Mouse (Mus musculus): ENCODE data around the gene Rnf32. TPM values are rescaled to one million over a fixed set of nuclear protein-coding genes. Genes with fewer than 3 reads are reported as not detected.

Rnf32 gene
- total and polyA plus RNA-seq, 2 experiments = 0.07 to 0.18 TPM

DNA sequence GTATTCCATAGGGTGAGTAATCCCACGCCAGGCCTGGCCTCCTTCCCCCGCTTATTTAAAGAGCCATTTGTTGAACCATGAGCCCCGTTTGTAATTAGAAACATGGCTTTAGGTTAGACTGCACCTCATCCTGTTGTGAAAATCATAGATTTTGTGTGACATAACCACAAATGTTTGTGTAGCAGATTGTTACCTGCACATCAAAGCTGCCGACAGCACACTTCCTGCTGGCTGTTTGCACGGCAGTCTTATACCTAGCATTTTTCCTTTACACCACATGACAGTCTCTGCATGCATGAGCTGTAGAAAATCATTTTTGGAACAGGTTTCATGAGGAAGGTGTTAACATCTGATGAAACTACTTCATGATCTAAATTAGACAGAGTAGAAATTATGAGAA is 9.9 kb downstream of the Rnf32 start:
- Histone ChIP-seq H3K36me3 (ENCODE audit: control insufficient read depth, insufficient read depth, low read length) (no peaks in the 10 kb centered on the region), H3K4me3 (ENCODE audit: insufficient read depth, low read depth, low read length) (no peak overlapping the region), H3K79me2 (ENCODE audit: control insufficient read depth, insufficient read depth, low read length) (no peaks in the 10 kb centered on the region), H3K9ac (ENCODE audit: low read depth, low read length) (no peak overlapping the region), H3K27me3 (ENCODE audit: control insufficient read depth, insufficient read depth, low read length) (no peaks in the 10 kb centered on the region), H3K27ac (replicated peaks; ENCODE audit: insufficient read depth, low read depth, low read length) (no peak overlapping the region), H3K4me1 (ENCODE audit: control insufficient read depth, insufficient read depth, low read length) (no peaks in the 10 kb centered on the region)
- TF ChIP-seq CTCF (IDR thresholded peaks at IDR 0.05; ENCODE audit: low read depth, low read length) = no peak
- no peak for TF ChIP-seq POLR2A (IDR thresholded peaks at IDR 0.05; ENCODE audit: extremely low read depth, insufficient read depth, low read length)
- WGBS = 75% methylated on average over 5 of the region's 5 CpGs
- no peak for DNase-seq (ENCODE audit: extremely low read depth, low read depth, low spot score)

DNA sequence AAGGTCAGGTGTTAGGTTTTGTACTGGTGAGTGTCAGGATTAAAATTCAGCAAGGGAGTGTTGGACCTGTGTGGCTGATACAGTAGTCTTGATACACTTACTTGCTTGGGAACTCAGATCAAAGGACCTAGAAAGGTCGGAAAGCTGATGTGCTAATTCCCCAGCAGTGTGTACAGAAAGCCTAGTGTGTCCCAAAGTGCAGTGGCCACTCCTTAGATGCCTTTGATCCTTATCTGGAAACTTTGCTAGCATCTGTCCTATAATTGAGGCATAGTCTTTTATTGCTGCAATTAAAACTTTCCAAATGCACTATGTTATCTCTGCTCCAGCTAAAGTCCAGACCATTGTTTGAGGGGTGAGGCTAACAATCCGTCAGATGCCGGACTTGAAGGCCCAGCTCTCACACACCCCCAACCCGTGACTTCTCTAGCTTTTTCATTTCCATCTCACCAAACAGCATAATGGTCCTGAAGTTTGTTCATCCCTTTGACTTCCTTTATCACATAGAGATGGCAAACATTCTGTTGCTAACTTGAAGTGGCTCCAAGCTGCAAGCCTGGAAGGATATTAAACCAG is 16.3 kb downstream of the Rnf32 start:
- H3K9ac ChIP-seq (ENCODE audit: low read depth, low read length) = no peak overlapping the region
- DNase-seq (ENCODE audit: extremely low read depth, low read depth, low spot score) = no peak
- H3K27me3 ChIP-seq (ENCODE audit: control insufficient read depth, insufficient read depth, low read length) = no peaks in the 10 kb centered on the region
- H3K36me3 ChIP-seq (ENCODE audit: control insufficient read depth, insufficient read depth, low read length) = no peaks in the 10 kb centered on the region
- H3K79me2 ChIP-seq (ENCODE audit: control insufficient read depth, insufficient read depth, low read length) = no peaks in the 10 kb centered on the region
- 56% methylated on average over 4 of the region's 4 CpGs for WGBS
- H3K4me1 ChIP-seq (ENCODE audit: control insufficient read depth, insufficient read depth, low read length) = no peaks in the 10 kb centered on the region
- H3K4me3 ChIP-seq (ENCODE audit: insufficient read depth, low read depth, low read length) = no peak overlapping the region
- H3K27ac ChIP-seq (replicated peaks; ENCODE audit: insufficient read depth, low read depth, low read length) = no peak overlapping the region
- TF ChIP-seq CTCF (IDR thresholded peaks at IDR 0.05; ENCODE audit: low read depth, low read length) = no peak
- no peak for TF ChIP-seq POLR2A (IDR thresholded peaks at IDR 0.05; ENCODE audit: extremely low read depth, insufficient read depth, low read length)

DNA sequence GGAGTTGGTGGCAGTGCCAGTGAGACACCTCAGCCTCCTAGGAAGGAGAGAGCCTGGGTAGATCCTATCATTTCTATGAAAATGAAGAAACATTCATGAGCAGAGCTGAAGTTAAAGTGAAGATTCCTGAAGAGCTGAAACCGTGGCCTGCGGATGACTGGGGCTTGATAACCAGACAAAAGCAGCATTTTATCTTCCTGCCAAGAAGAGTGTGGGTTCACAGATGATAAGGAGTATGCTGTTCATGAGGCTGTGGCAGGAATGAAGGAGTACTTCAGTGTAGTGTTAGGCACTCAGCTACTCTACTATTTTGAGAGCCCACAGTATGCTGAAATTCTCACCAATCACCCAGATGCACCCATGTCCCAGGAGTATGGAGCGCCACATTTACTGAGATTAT is 22.2 kb downstream of the Rnf32 start:
- Histone ChIP-seq H3K36me3 (ENCODE audit: control insufficient read depth, insufficient read depth, low read length) (no peaks in the 10 kb centered on the region), H3K27me3 (ENCODE audit: control insufficient read depth, insufficient read depth, low read length) (no peaks in the 10 kb centered on the region), H3K27ac (replicated peaks; ENCODE audit: insufficient read depth, low read depth, low read length) (no peak overlapping the region), H3K9ac (ENCODE audit: low read depth, low read length) (no peak overlapping the region), H3K4me3 (ENCODE audit: insufficient read depth, low read depth, low read length) (no peak overlapping the region), H3K79me2 (ENCODE audit: control insufficient read depth, insufficient read depth, low read length) (no peaks in the 10 kb centered on the region), H3K4me1 (ENCODE audit: control insufficient read depth, insufficient read depth, low read length) (no peaks in the 10 kb centered on the region)
- WGBS = 72% methylated on average over 3 of the region's 3 CpGs
- no peak for TF ChIP-seq CTCF (IDR thresholded peaks at IDR 0.05; ENCODE audit: low read depth, low read length)
- no peak for TF ChIP-seq POLR2A (IDR thresholded peaks at IDR 0.05; ENCODE audit: extremely low read depth, insufficient read depth, low read length)
- no peak for DNase-seq (ENCODE audit: extremely low read depth, low read depth, low spot score)

- Histone ChIP-seq H3K4me3 (ENCODE audit: insufficient read depth, low read depth, low read length) (no peak overlapping the region), H3K27me3 (ENCODE audit: control insufficient read depth, insufficient read depth, low read length) (no peaks in the 10 kb centered on the region), H3K79me2 (ENCODE audit: control insufficient read depth, insufficient read depth, low read length) (no peaks in the 10 kb centered on the region), H3K9ac (ENCODE audit: low read depth, low read length) (no peak overlapping the region), H3K27ac (replicated peaks; ENCODE audit: insufficient read depth, low read depth, low read length) (no peak overlapping the region), H3K36me3 (ENCODE audit: control insufficient read depth, insufficient read depth, low read length) (no peaks in the 10 kb centered on the region), H3K4me1 (ENCODE audit: control insufficient read depth, insufficient read depth, low read length) (no peaks in the 10 kb centered on the region)
- TF ChIP-seq CTCF (IDR thresholded peaks at IDR 0.05; ENCODE audit: low read depth, low read length) = no peak
- no peak for TF ChIP-seq POLR2A (IDR thresholded peaks at IDR 0.05; ENCODE audit: extremely low read depth, insufficient read depth, low read length)
- 92% methylated on average over 7 of the region's 7 CpGs for WGBS
- no peak for DNase-seq (ENCODE audit: extremely low read depth, low read depth, low spot score)
These were observed 28.3 kb downstream of the Rnf32 start for GRCm38 (mm10) chr5:29224089-29224488.

DNA sequence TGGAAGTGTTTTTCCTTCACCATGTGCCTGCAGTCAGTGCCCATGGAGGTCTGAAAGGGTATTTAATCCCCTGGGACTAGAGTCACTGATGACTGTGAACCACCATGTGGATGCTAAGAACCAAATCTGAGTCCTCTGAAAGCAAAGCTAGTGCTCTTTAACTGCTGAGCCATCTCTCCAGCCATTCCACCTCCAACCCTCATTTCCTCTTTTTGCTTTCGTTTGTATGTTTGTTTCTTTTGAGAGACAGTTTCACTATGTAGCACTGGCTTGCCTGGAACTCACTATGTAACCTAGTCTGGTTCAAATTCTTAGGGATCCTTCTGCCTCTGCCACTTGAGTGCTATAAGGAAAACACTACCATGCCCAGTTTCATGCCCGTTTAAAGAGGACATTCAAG is 34.7 kb downstream of the Rnf32 start:
- Histone ChIP-seq H3K27me3 (ENCODE audit: control insufficient read depth, insufficient read depth, low read length) (no peaks in the 10 kb centered on the region), H3K4me1 (ENCODE audit: control insufficient read depth, insufficient read depth, low read length) (no peaks in the 10 kb centered on the region), H3K36me3 (ENCODE audit: control insufficient read depth, insufficient read depth, low read length) (peaks cover 5% of the 10 kb centered on the region; the same call in 1 of the 2 replicates), H3K79me2 (ENCODE audit: control insufficient read depth, insufficient read depth, low read length) (no peaks in the 10 kb centered on the region), H3K4me3 (ENCODE audit: insufficient read depth, low read depth, low read length) (no peak overlapping the region), H3K9ac (ENCODE audit: low read depth, low read length) (no peak overlapping the region), H3K27ac (replicated peaks; ENCODE audit: insufficient read depth, low read depth, low read length) (no peak overlapping the region)
- 75% methylated on average over 2 of the region's 2 CpGs for WGBS
- TF ChIP-seq POLR2A (IDR thresholded peaks at IDR 0.05; ENCODE audit: extremely low read depth, insufficient read depth, low read length) = no peak
- no peak for TF ChIP-seq CTCF (IDR thresholded peaks at IDR 0.05; ENCODE audit: low read depth, low read length)
- no peak for DNase-seq (ENCODE audit: extremely low read depth, low read depth, low spot score)

- TF ChIP-seq POLR2A (IDR thresholded peaks at IDR 0.05; ENCODE audit: extremely low read depth, insufficient read depth, low read length) (no peak), CTCF (IDR thresholded peaks at IDR 0.05; ENCODE audit: low read depth, low read length) (no peak)
- H3K79me2 ChIP-seq (ENCODE audit: control insufficient read depth, insufficient read depth, low read length) = no peaks in the 10 kb centered on the region
- no peak overlapping the region for H3K4me3 ChIP-seq (ENCODE audit: insufficient read depth, low read depth, low read length)
- no peak overlapping the region for H3K27ac ChIP-seq (replicated peaks; ENCODE audit: insufficient read depth, low read depth, low read length)
- DNase-seq (ENCODE audit: extremely low read depth, low read depth, low spot score) = no peak
- H3K9ac ChIP-seq (ENCODE audit: low read depth, low read length) = no peak overlapping the region
- H3K36me3 ChIP-seq (ENCODE audit: control insufficient read depth, insufficient read depth, low read length) = peaks cover 3% of the 10 kb centered on the region; the same call in 1 of the 2 replicates
- no peaks in the 10 kb centered on the region for H3K27me3 ChIP-seq (ENCODE audit: control insufficient read depth, insufficient read depth, low read length)
- no peaks in the 10 kb centered on the region for H3K4me1 ChIP-seq (ENCODE audit: control insufficient read depth, insufficient read depth, low read length)
These were observed 42.6 kb downstream of the Rnf32 start for GRCm38 (mm10) chr5:29238379-29238778.
